Mouse (Mus musculus) T-helper 1 cell (primary cell): ENCODE measurements around the gene Cdc42ep1.
"Not testable (repeated sequence)": the region's sequence is repeated elsewhere in the genome, so short reads cannot be mapped to it uniquely, and the experiment has no call there.

Experiments used
- in situ Hi-C: fragments of 300-600 bp; cut with MboI, MseI; formaldehyde crosslinking; loops from one replicate; pipeline ENCODE4 v1.15.1; 2025; ENCODE audit warnings: high pct_unique_total_duplicates

Cdc42ep1 gene

DNA sequence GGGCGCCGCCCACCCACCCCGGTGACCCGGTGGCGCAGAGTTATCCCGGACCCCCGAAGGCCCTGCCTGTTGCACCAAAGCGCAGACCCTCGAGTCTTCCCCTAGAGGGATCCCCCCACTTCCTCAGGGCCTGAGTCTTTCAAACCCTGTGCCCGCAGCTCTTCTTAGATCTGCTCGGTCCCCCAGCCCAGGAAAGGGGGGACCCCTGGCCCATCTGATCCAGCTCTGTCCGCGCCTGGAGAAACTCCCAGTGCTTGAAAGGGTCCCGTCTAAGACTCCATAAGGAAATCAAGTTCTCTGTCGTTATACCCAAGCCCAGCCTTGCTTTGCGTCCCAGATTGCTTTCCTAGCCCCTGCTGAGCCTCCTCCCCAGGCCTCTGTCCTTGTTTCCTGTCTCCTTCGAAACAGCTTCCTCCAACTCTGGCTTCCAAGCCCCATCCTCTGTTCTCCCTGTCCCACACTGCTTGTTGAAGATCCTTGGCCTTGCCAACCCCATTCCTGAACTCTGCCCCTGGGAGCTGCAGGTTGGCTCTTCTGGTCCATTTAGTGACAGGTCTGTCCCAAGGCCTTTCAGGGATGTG, 35.5 kb downstream of the Cdc42ep1 start:
- in situ Hi-C loops: no loop called here

- in situ Hi-C loops: not testable (repeated sequence)
These were observed 36.5 kb downstream of the Cdc42ep1 start for GRCm38 (mm10) chr15:78878792-78879516.

GRCm38 (mm10) chr15:78880432-78880831, 38.0 kb downstream of the Cdc42ep1 start:
- in situ Hi-C loops: no loop called here

- in situ Hi-C loops: no loop called here
These were observed 39.4 kb downstream of the Cdc42ep1 start for GRCm38 (mm10) chr15:78881828-78882227.

DNA sequence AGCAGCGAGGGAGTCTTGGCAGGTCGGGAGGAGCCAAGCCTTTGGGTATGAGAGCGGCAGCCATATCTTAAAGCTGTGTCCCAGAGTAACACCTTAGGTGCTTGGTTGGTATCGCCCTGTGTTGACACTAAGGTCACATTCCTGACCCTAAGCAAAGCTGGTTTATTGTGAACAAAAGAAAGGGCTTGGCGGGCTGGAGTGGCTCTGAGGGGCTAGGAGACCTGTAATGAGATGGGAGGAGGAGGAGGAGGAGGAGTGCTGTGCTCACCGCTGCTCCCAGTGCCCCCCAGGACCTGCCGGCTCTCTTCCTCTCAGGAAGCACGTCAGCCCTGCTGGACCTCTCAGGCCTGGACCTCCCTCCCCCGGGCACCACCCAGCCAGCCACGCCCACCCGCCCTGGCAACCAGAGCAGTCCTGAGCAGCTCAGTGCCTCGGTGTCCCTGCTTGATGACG, 47.0 kb downstream of the Cdc42ep1 start:
- in situ Hi-C loops: no loop called here

- in situ Hi-C loops: no loop called here
These were observed 50.0 kb downstream of the Cdc42ep1 start for GRCm38 (mm10) chr15:78892440-78892839.

DNA sequence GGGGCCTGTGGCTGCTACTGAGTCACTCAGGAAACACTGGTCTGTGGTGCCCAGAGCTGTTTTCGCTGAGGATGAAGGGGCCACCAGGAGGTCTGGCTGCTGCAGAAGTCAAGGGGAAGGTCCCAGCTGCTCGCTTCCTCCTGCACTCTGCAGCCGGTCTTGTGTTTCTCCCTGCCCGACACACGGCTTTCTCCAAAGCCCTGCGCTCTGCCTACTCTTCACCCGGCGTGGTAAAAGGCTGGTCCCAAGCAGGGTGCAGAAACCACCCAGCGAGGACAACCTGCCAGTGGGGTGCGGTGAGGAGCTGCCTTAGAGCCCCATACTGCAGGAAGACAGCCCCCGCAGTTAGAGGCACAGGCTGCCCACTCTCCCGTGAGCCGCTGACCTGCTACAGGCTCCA, 52.3 kb downstream of the Cdc42ep1 start:
- in situ Hi-C loops: no loop called here

- in situ Hi-C loops: no loop called here
These were observed 53.3 kb downstream of the Cdc42ep1 start for GRCm38 (mm10) chr15:78895741-78896140.

GRCm38 (mm10) chr15:78896149-78896548, 53.7 kb downstream of the Cdc42ep1 start:
- in situ Hi-C loops: no loop called here

DNA sequence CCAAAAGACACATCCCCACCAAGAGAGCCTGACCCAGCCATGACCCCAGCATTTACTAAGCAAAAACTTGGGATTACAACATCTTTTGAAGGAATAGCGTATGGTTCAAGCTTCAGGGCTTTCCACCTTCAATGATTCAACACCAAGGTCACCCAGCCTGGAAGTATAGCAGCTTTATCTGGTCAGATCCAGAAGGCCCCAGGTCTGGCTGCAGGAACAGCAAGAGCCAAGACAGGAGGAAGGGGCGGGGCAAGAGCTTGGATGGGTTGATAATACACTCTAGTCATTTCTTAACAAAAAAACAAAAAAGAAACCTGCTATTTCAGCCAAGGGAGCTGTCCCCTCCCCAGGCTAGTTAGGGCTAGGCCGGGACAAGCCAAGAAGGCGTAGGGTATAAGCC, 55.1 kb downstream of the Cdc42ep1 start:
- in situ Hi-C loops: no loop called here

DNA sequence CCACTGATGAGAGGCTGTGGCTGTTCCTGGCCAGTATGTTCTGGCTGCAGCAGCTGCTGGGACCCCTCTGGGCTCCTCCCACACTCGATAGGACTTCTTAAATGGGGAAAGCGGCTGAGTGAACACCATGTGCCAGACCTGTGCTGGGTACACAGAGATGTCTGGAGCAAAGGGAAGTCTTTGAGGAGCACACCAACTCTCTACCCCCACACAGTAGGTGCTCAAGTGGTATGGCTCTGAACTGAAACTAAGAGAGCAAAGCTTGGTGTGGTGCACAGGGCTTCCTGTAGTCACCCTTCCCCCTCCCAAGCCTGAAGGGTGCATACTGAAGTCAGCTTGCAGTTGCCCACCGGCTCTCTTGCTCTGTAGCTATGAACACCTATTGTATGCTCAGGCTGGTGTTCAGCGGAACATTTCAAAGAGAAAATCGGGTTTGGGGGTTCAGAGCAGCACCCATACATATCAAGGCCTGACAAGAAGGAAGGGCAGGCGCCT, 56.1 kb downstream of the Cdc42ep1 start:
- in situ Hi-C loops: no loop called here

GRCm38 (mm10) chr15:78899409-78899739, 57.0 kb downstream of the Cdc42ep1 start, which contains the start of gene Gm49510:
Gene Gm49510 (plus strand): TSS chr15:78899667.
- in situ Hi-C loops: no loop called here

DNA sequence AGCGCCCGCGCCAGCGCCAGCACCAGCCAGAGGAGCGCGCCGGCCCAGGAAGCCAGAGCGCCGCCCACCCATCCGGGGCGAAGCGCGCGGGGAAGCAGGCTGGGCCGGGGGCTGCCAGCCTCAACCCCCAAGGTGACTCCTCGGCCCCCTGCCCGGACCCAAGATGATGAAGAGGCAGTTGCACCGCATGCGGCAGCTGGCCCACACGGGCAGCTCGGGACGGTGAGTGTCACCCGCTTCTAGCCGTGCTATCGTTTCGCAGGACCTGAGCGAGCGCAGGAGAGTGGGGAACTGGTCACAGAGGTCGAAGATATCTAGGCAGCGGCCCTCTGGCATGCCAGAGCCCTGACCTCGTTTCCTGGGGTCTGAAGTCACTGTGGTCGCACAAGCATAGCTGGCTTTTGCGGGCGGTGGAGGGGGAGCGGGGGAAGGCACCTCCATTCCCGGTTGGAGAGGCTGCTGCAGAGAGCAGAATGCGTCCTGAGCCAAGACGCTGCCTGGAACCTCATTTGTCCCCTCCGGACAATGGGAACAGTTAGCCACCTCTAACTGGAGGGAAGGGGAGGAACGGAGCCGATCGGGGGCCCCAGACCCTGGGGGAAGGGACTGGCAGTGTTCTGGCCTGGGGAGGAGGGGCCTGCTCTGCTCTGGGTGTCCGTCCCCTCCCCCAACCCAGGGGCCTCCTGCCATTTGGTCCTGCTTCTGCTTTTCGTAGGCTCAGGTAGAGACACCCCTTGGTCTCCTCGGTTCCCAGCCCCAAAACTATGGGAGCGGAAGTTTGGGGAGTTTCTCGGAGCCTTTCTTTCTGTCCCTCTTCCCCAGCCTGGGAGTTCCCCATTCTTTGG, 57.5 kb downstream of the Cdc42ep1 start, which contains the start of gene Sh3bp1:
Gene Sh3bp1, plus strand, starts transcription at position 29 of the 845 bp plus-strand sequence.
- in situ Hi-C loops: no loop called here
